Mouse (Mus musculus): ENCODE data around the gene Ctsll3.

DNA sequence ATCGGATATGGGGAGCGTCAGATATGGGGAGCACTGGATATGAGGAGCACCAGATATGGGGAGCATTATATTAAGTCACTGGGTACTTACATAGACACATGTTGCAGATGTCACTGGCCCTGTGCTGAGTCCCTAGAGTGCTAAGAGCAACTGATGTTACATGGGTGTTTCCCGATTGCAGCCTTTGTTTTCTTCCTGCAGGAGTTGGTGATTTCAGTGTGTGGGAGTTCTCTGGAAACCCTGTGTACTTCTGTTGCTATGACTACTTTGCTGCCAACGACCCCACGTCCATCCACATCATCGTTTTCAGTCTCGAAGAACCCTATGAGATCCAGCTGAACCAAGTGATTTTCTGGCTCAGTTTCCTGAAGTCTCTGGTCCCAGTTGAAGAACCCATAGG, 51.7 kb downstream of the Ctsll3 start:
- TF ChIP-seq POLR2A (IDR thresholded peaks at IDR 0.05; ENCODE audit: borderline replicate concordance, control insufficient read depth, low read depth, low read length) (no peak), CTCF (IDR thresholded peaks at IDR 0.05; ENCODE audit: control insufficient read depth, insufficient read depth, low read length) (no peak)
